Mouse (Mus musculus) mouse trophoblast stem cell (cell line): ENCODE results near the gene Map3k1.
"Not testable (repeated sequence)": the region's sequence is repeated elsewhere in the genome, so short reads cannot be mapped to it uniquely, and the experiment has no call there.

ENCODE experiments used
- in situ Hi-C, 2 experiments: fragments of 300-500 bp; cut with MseI, MboI; formaldehyde crosslinking; loops; 2 replicates in 1 of 2; 3 replicates in 1 of 2; pipeline ENCODE4 v1.15.1; 2025

The Map3k1 gene

DNA sequence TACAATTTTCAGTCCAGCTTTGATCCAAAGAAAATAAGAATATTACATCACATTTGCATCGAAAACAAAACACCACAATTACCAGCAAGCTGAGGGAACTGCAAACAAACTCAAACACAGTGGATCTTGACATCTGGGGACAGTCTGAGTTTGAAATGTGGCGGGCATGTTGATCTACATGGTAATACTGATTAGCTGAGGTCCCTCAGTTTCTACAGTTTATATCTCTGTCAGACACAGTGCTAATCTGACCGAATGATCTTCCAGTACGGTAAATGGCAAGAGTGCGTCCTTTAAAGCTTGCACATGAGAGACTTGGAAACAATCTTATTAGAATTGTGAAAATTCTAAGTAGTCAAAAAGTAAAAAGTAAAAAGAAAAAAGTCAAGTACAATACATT is 62.0 kb downstream of the Map3k1 start:
- in situ Hi-C loops: no loop called here

DNA sequence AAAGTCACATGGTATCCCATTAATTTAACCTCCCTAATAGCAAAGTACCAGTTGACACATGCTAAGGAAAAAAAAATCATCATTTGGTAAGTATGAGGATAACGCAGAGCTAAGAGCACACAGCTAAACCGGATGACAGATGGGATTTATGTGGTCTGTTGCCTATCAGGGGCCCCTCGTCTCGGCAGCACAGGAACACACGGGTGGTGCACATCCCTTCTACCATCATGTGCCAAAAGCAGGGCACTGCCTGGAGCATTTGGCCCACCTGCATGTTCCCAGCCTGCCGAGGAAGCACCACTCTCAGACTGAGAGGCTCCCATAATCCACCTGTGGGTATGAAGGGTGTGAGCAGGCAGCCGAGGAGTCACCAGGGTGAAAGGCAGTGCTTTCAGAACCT is 63.6 kb downstream of the Map3k1 start:
- in situ Hi-C loops: no loop called here

DNA sequence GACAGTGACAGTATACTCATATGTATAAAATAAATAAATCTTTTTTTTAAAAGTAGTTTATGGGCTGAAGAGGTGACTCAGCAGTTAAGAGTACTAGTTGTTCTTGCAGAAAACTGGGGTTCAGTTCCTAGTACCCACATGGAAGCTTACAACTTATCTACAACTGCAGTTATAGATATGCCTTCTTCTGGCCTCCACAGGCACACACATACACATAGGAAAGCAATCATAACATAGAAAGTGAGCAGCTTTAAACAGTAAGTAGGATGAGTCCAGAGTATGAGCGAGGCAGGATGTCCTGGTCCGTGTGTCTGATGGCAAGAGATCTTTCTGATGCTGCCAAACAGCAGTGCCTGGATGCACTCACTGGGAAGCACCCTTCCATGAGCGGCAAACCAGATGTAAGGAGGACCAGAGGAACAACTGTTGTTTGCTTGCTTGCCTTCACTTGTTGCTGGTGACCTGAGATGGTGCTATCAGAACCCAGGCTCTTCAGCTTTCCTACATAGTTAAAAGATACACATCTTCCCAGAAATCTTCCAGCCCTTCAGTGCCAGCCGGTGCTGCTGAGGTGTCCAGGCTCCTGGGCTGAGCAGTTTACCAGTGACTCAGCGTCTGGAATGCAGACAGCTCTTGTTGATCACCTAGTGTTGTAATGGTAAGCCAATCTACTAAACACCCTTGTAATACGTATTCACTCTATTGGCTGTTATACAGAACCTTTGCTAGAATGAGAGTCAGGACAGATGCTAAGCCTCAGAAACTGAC is 64.4 kb downstream of the Map3k1 start:
- in situ Hi-C loops: no loop called here

DNA sequence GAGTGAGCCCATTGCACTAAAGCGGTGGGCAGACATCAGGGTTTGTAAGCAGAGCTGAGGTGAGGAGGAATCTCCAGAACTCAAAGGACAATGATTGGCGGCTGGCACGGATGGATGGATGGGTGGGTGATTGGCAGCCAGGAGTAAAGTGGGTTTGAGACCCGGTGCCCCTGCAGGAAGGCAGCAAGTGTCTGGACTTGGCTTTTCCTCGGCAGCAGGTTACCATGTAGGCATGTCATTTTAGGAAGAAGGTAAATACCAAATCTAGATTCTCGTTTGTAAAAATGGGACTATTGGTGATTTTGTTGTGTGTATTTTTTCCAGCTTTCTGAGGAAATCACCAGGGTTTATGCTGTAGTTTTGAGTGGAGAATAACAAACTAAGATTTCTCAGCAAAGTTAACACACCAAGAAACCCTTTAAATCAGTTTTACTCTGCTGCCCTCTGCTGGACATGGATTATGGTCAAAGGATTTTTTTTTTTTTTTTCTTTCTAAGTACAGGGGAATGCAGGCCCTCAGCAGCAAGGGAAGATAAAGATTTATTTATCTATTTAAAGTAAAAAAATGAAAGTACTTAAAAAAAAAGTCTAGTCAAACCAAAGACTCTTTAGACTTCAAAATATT is 66.7 kb downstream of the Map3k1 start:
- in situ Hi-C loops: no loop called here

DNA sequence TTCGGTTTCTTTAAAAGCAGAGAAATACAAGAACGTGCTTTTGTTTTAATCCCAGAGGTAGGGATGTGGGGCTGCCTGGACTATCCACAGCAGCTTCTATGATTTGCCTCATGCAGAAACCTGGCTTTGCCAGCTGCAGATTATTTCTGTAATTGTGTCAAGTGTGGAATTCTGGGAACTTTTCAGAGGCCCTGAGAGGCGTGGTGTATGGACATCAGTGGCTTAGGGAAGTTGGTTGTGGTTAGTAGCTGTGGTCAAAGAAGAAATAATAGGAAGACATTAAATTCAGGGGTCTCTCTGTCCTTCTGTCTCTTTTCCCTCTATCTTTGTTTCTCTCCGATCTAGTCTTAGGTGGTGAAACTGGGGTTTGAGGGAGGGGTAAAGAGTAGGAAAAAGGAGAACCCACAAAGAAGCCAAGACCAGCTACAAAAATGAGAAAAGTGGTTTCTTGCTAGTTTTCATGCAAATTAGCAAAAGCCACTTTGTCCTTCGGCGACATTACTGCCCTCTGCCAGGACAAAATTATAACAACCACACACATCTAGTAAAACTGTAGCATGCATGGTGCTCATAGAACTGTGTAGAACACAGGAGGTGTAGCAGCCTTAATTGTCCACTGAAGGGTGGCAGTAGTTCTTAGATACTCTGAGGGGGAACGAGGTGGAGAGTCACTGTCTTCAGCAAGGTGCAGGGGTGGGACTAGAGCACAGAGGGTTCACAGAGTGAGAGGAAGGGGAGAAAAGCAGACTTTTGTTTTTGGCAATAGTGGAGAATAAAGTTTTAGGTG is 67.4 kb downstream of the Map3k1 start:
- in situ Hi-C loops: no loop called here

DNA sequence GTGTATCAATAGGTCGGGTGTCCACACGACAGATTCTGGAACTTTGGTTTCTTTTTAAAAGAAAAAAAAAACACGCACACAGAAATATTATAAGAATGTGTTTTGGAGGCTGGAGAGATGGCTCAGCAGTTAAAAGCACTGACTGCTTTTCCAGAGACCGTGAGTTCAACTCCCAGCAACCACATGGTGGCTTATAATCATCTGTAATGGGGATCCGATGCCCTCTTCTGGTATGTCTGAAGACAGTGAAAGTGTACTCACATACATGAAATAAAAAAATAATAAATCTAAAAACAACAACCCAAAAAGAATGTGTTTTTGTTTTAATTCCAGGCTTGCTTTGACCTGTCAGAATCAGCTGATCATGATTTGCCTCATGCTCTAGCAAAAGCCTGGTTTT is 81.9 kb downstream of the Map3k1 start:
- in situ Hi-C loops: no loop called here

DNA sequence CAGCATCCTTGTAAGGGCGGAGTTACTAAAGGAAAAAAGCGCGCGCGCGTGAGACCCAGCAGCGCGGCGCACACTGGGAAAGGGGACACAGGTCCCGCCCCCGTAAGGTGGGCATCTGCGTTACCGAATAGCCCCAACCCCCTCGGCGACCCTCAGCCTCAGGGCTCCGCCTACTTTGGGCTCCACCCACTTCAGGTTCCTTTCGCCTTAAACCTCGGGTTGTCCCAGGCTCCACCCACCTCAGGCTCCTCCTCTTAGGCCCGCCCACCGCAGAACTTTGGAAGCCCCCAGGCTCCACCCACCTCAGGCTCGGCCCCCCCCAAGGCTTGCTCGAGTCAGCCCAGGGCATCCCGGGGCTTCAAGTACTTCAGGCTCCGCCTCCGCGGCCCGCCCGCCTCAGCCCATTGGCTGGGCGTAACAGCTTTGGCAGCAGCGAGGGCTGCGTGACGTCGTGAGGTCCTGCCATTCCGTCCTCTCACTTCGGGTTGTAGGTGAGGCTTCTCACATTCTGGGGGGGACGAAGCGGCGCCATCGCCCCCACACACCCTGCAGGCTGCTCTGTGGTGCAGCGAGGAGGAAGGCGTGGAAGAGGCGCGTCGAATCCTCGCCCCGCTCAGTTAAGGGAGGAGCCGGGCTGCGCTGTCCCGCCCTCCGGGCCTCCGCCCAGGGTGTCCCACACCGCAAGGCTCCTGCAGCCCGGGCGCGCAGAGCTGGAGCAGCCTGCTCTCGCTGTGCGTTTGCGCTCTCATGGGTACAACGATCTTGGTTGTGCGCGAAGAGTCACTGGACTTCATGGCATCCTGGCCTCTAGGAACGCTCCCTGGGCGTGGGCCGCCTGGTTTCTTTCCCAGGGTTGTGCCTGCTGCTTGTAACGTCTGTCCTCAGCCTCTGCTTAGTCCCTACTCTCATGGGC is 83.4 kb downstream of the Map3k1 start:
- in situ Hi-C loops: no loop called here

DNA sequence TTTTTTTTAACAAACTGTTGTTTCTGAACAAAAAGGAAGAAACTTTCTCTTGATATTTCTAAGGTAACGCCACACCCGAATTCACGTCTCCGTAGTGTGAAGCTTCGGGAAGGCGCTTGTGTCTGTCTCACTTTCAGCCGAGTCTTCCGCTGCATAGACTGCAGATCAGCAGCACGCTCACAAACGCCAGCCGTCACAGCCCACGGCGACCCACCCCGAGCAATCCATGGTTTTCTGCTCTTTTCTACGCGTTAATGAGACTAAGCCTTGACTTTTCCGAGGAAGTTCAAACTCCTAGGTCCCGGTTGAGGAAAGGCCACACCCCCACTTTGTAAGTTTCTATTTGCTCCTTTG is 84.0 kb downstream of the Map3k1 start:
- in situ Hi-C loops: no loop called here

DNA sequence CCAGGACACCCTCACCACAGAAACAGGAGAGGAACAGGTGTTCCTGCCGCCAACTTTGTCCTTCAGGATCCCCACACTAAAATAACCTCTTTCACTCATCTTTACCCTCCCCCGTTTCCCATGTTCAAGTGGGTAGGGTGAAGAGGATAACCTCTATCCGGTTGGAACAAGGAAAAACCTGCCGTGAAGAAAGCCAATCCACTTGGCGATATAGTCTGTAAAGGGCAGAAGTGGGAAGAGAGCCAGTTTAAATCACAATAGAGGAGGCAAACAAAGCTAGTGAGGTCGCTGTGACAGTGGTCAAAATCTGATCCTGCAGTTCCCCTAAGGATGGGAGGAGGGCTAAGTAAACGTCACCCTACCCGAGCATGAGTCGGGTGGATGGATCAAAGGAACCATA is 89.1 kb downstream of the Map3k1 start:
- in situ Hi-C loops: no loop called here

DNA sequence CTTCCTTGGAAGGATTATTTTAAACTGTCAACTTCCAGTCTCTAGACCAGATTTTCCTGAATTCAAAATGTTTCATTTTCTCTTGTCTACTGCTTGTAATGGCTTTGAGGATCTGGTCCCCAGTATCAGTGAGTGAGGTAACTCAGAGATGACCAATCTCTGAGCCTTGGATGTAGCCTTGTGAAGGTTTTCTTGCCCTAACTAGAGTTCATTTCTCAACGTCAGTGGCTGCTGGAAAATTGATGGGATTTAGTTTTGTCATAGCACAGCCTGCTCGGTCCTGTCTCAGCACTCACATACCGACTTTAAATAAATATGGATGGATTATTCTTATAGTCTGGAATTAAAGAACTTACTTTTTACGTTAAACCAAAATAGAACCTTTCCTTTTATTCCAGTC is 98.3 kb downstream of the Map3k1 start:
- in situ Hi-C loops: no loop called here

DNA sequence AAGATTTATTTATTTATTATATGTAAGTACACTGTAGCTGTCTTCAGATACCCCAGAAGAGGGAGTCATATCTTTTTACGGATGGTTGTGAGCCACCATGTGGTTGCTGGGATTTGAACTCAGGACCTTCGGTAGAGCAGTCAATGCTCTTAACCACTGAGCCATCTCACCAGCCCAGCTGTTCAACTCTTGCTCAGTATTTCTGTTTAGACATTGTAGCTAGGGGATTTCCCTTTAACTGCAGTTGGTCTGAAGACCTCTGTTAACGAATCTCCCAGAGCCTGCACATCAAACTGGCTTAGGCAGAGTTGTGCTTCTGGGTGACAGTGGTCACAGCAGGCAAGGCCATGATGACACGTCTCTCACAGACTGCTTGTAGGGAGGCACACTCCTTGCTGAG is 104.8 kb downstream of the Map3k1 start:
- in situ Hi-C loops: not testable (repeated sequence)

DNA sequence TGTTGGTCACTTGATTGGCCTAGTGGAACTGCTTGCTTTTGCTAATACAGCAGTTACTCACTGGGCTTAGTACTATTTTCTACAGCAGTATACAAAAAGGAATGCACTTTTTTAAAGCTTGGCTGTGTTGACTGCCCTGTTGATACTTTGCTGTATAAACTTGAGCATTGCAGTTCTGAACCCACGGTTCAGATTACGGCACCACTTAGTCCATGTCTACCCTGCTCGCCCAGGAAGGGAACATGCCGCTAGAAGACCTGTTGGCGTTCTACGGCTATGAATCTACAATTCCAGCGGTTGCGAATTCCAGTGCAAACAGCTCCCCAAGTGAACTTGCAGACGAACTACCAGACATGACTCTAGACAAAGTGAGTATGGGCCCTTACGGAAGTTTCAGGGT is 105.4 kb downstream of the Map3k1 start:
- in situ Hi-C loops: no loop called here
